Mouse (Mus musculus) CH12.LX (cell line): ENCODE results near the gene B4galnt4. TPM values are rescaled to one million over a fixed set of nuclear protein-coding genes. Genes with fewer than 3 reads are reported as not detected.

Experiments
- DNase-seq: peaks from one replicate; pipeline ENCODE4 v3.0.0-alpha.2; 2013; ENCODE audit errors: extremely low read depth
- H3K27ac ChIP-seq: 2 replicates; pipeline ENCODE4 v1.5.1; 2012; ENCODE audit warnings: low read depth, mild to moderate bottlenecking, control low read depth, moderate library complexity; ENCODE audit not compliant: insufficient read depth
- H3K27me3 ChIP-seq: replicated peaks from 2 replicates; pipeline ENCODE3; 2012; ENCODE audit warnings: inconsistent platforms
- H3K36me3 ChIP-seq, 2 experiments: replicated peaks in 1 of 2; 2 replicates each; pipeline versions ENCODE3 to v1.6.1; 2012; ENCODE audit warnings: inconsistent platforms in 1 of 2, low read length in 1 of 2, mild to moderate bottlenecking in 1 of 2, mixed read lengths in 1 of 2, moderate library complexity in 1 of 2; ENCODE audit not compliant: control insufficient read depth in 1 of 2, insufficient read depth in 1 of 2
- H3K4me1 ChIP-seq, 2 experiments: 2 replicates each; pipeline ENCODE4 v1.6.1; 2012; ENCODE audit warnings: inconsistent platforms in 1 of 2, moderate library complexity in 1 of 2; ENCODE audit not compliant: insufficient read depth in 2 of 2, control insufficient read depth in 1 of 2
- H3K4me2 ChIP-seq: 2 replicates; pipeline ENCODE4 v1.6.1; 2012; ENCODE audit warnings: low read depth, mild to moderate bottlenecking, control low read depth; ENCODE audit not compliant: poor library complexity, insufficient read depth, severe bottlenecking
- H3K4me3 ChIP-seq, 3 experiments: fragments of 150-350 bp in 1 of 3; sonication (generic) in 1 of 3; replicated peaks in 1 of 3; 2 replicates each; pipeline versions ENCODE3 to v1.5.1; 2011 to 2012; ENCODE audit warnings: low read depth in 2 of 3, low read length in 2 of 3, mild to moderate bottlenecking in 2 of 3, moderate library complexity in 2 of 3, control low read depth in 1 of 3, improper control_type of control experiment in 1 of 3, inconsistent platforms in 1 of 3, mixed read lengths in 1 of 3; ENCODE audit not compliant: poor library complexity in 1 of 3
- H3K79me2 ChIP-seq: replicated peaks from 2 replicates; pipeline ENCODE4 v1.6.1; 2012; ENCODE audit warnings: mild to moderate bottlenecking, moderate library complexity; ENCODE audit not compliant: control insufficient read depth, poor library complexity, insufficient read depth, severe bottlenecking; ENCODE audit errors: extremely low read depth
- H3K9ac ChIP-seq: 2 replicates; pipeline ENCODE4 v1.6.1; 2012; ENCODE audit warnings: low read depth, mild to moderate bottlenecking, control low read depth, moderate library complexity; ENCODE audit not compliant: insufficient read depth
- H3K9me3 ChIP-seq: replicated peaks from 2 replicates; pipeline ENCODE3; 2012; ENCODE audit warnings: low read length, inconsistent platforms, mixed read lengths
- BHLHE40 ChIP-seq: IDR thresholded peaks from 2 replicates; pipeline ENCODE4 v1.6.1; 2011; ENCODE audit warnings: mild to moderate bottlenecking, low read depth, low read length, improper control_type of control experiment
- CHD2 ChIP-seq: IDR thresholded peaks from 2 replicates; pipeline ENCODE4 v1.6.1; 2011; ENCODE audit warnings: low read length, improper control_type of control experiment
- CTCF ChIP-seq, 2 experiments: IDR thresholded peaks in 1 of 2; conservative IDR thresholded peaks in 1 of 2; 2 replicates each; pipeline ENCODE4 v1.5.1; 2011 to 2012; ENCODE audit warnings: low read depth in 2 of 2, low read length in 2 of 2, improper control_type of control experiment in 1 of 2, inconsistent platforms in 1 of 2, mild to moderate bottlenecking in 1 of 2, moderate library complexity in 1 of 2
- E2F4 ChIP-seq: IDR thresholded peaks from 2 replicates; pipeline ENCODE4 v1.6.1; 2011; ENCODE audit warnings: low read depth, low read length, improper control_type of control experiment; ENCODE audit not compliant: insufficient replicate concordance
- ELF1 ChIP-seq: IDR thresholded peaks from 2 replicates; pipeline ENCODE4 v1.6.1; 2014; ENCODE audit warnings: low read depth, mild to moderate bottlenecking, inconsistent platforms, low read length, improper control_type of control experiment
- ETS1 ChIP-seq: conservative IDR thresholded peaks from 2 replicates; pipeline ENCODE4 v1.6.1; 2012; ENCODE audit warnings: low read depth, mild to moderate bottlenecking, inconsistent platforms, low read length, improper control_type of control experiment, moderate library complexity
- HCFC1 ChIP-seq: IDR thresholded peaks from 2 replicates; pipeline ENCODE4 v1.6.1; 2012; ENCODE audit warnings: low read depth, mild to moderate bottlenecking, inconsistent platforms, low read length, improper control_type of control experiment
- IRF4 ChIP-seq: IDR thresholded peaks from 2 replicates; pipeline ENCODE4 v1.6.1; 2014; ENCODE audit warnings: low read depth, mild to moderate bottlenecking, inconsistent platforms, low read length, improper control_type of control experiment
- JUN ChIP-seq: IDR thresholded peaks from 2 replicates; pipeline ENCODE4 v1.6.1; 2011; ENCODE audit warnings: low read depth, mild to moderate bottlenecking, low read length, improper control_type of control experiment, moderate library complexity; ENCODE audit not compliant: insufficient read depth
- MAZ ChIP-seq: IDR thresholded peaks from 2 replicates; pipeline ENCODE4 v1.6.1; 2012; ENCODE audit warnings: low read depth, mild to moderate bottlenecking, inconsistent platforms, low read length, improper control_type of control experiment, moderate library complexity
- MEF2A ChIP-seq: IDR thresholded peaks from 2 replicates; pipeline ENCODE4 v1.6.1; 2014; ENCODE audit warnings: low read depth, mild to moderate bottlenecking, inconsistent platforms, low read length, improper control_type of control experiment, borderline replicate concordance
- MXI1 ChIP-seq: IDR thresholded peaks from 2 replicates; pipeline ENCODE4 v1.6.1; 2011; ENCODE audit warnings: mild to moderate bottlenecking, low read depth, low read length, improper control_type of control experiment
- MYC ChIP-seq: IDR thresholded peaks from 2 replicates; pipeline ENCODE4 v1.6.1; 2011; ENCODE audit warnings: low read depth, mild to moderate bottlenecking, improper control_type of control experiment, low read length
- NELFE ChIP-seq: IDR thresholded peaks from 2 replicates; pipeline ENCODE4 v1.6.1; 2011; ENCODE audit warnings: low read depth, low read length, improper control_type of control experiment
- NRF1 ChIP-seq: IDR thresholded peaks from 2 replicates; pipeline ENCODE4 v1.6.1; 2014; ENCODE audit warnings: low read depth, mild to moderate bottlenecking, inconsistent platforms, low read length, improper control_type of control experiment, moderate library complexity
- POLR2A ChIP-seq: IDR thresholded peaks from 2 replicates; pipeline ENCODE4 v1.6.1; 2011; ENCODE audit warnings: low read depth, mild to moderate bottlenecking, improper control_type of control experiment, low read length
- RAD21 ChIP-seq: IDR thresholded peaks from 2 replicates; pipeline ENCODE4 v1.6.1; 2011; ENCODE audit warnings: low read depth, mild to moderate bottlenecking, low read length, improper control_type of control experiment, moderate library complexity
- RCOR1 ChIP-seq: conservative IDR thresholded peaks from 2 replicates; pipeline ENCODE4 v1.6.1; 2012; ENCODE audit warnings: low read depth, mild to moderate bottlenecking, inconsistent platforms, low read length, improper control_type of control experiment
- SIN3A ChIP-seq: IDR thresholded peaks from 2 replicates; pipeline ENCODE4 v1.6.1; 2012; ENCODE audit warnings: low read length, improper control_type of control experiment, inconsistent platforms
- SMC3 ChIP-seq: IDR thresholded peaks from 2 replicates; pipeline ENCODE4 v1.6.1; 2011; ENCODE audit warnings: low read depth, low read length, improper control_type of control experiment
- TBP ChIP-seq: conservative IDR thresholded peaks from 2 replicates; pipeline ENCODE4 v1.6.1; 2011; ENCODE audit warnings: low read depth, low read length, improper control_type of control experiment
- TCF12 ChIP-seq: IDR thresholded peaks from 2 replicates; pipeline ENCODE4 v1.6.1; 2014; ENCODE audit warnings: low read depth, mild to moderate bottlenecking, inconsistent platforms, low read length, improper control_type of control experiment
- USF2 ChIP-seq: conservative IDR thresholded peaks from 2 replicates; pipeline ENCODE4 v1.6.1; 2011; ENCODE audit warnings: low read depth, low read length, improper control_type of control experiment
- ZC3H11A ChIP-seq: IDR thresholded peaks from 2 replicates; pipeline ENCODE4 v1.6.1; 2012; ENCODE audit warnings: low read depth, mild to moderate bottlenecking, inconsistent platforms, low read length, improper control_type of control experiment
- ZMIZ1 ChIP-seq: IDR thresholded peaks from 2 replicates; pipeline ENCODE4 v1.6.1; 2012; ENCODE audit warnings: low read depth, mild to moderate bottlenecking, inconsistent platforms, low read length, improper control_type of control experiment
- ZNF384 ChIP-seq: IDR thresholded peaks from 2 replicates; pipeline ENCODE4 v1.6.1; 2012; ENCODE audit warnings: low read depth, low read length, improper control_type of control experiment, inconsistent platforms
- dilution Hi-C: fragments of 300-500 bp; cut with MboI; formaldehyde crosslinking; loops from 2 replicates; pipeline ENCODE4 v1.14.3; 2020; ENCODE audit warnings: low sequenced_read_pairs; ENCODE audit not compliant: extremely low pct_unique_long_range_greater_than_20kb, extremely low pct_ligation_motif_present
- in situ Hi-C: fragments of 300-500 bp; cut with MboI; formaldehyde crosslinking; loops from 3 replicates; pipeline ENCODE4 v1.14.3; 2019; ENCODE audit warnings: low sequenced_read_pairs, low pct_ligation_motif_present, low pct_unique_long_range_greater_than_20kb, mixed read lengths
- polyA plus RNA-seq: library from polyadenylated mRNA; unstranded; fragments of >175 nt; gene quantifications from 2 replicates; pipeline ENCODE4 v1.2.1, GENCODE M21; 2012; ENCODE audit warnings: low read depth; ENCODE audit not compliant: insufficient read length
- total RNA-seq, 2 experiments: library from RNA; depleted of rRNA; stranded (reverse); fragments of 300-350 nt in 1 of 2; fragments of >200 nt in 1 of 2; gene quantifications; 2 replicates each; pipeline ENCODE4 v1.2.3; 2012 to 2014

The B4galnt4 gene
- total and polyA plus RNA-seq, 3 experiments, result 0.91 to 13.1 (median 2.9) TPM

GRCm38 (mm10) chr7:141047581-141048225 lies 13.2 kb upstream of the B4galnt4 start:
- dilution Hi-C loops, result no loop called here
- TF ChIP-seq CHD2 (peak; percentile 30; the same call in 1 of the 2 replicates), NRF1 (no peak), MEF2A (no peak), HCFC1 (0 out of 2 replicates have a peak, but pooled peaks have one; percentile 2), SIN3A (0 out of 2 replicates have a peak, but pooled peaks have one; percentile 11)
- TF ChIP-seq, all 38 proteins: peak for 3
- peaks cover 6% of the 10 kb centered on the region for H3K27me3 ChIP-seq
- peak overlapping the region; percentile 97 for H3K4me2 ChIP-seq
- H3K4me3 ChIP-seq, result peak overlapping the region in 2 of 3 experiments; percentile 36 to 39
- no peaks in the 10 kb centered on the region for H3K36me3 ChIP-seq
- peaks cover 8 to 29% of the 10 kb centered on the region in 2 experiments for H3K4me1 ChIP-seq
- H3K79me2 ChIP-seq, result no peaks in the 10 kb centered on the region
- in situ Hi-C loops, result loop anchor here (5.0 kb wide), 1 partner anchor 35 kb away; the partner anchor contains the start of gene Ifitm3
- H3K9me3 ChIP-seq, result peaks cover 4% of the 10 kb centered on the region
- peak overlapping the region; percentile 45 for H3K9ac ChIP-seq
- H3K27ac ChIP-seq, result peak overlapping the region; percentile 26; the same call in 1 of the 2 replicates
- DNase-seq, result no peak

- Histone ChIP-seq H3K79me2 (no peaks in the 10 kb centered on the region), H3K9me3 (peaks cover 4% of the 10 kb centered on the region), H3K27ac (0 out of 2 replicates have a peak overlapping the region, but pooled peaks have one; percentile 11), H3K27me3 (peaks cover 6% of the 10 kb centered on the region), H3K4me1 (peaks cover 8 to 23% of the 10 kb centered on the region in 2 experiments), H3K36me3 (no peaks in the 10 kb centered on the region), H3K4me3 (peak overlapping the region in 2 of 3 experiments; percentile 36 to 39), H3K9ac (peak overlapping the region; percentile 45), H3K4me2 (peak overlapping the region; percentile 97)
- DNase-seq, result peak; percentile 95
- TF ChIP-seq TCF12, result 0 out of 2 replicates have a peak, but pooled peaks have one; percentile 18
- peak; percentile 89 for TF ChIP-seq MAZ
- TF ChIP-seq TBP, result no peak
- peak; percentile 18; the same call in 1 of the 2 replicates for TF ChIP-seq ZNF384
- TF ChIP-seq MYC, result 0 out of 2 replicates have a peak, but pooled peaks have one; percentile 7
- TF ChIP-seq NELFE, result 0 out of 2 replicates have a peak, but pooled peaks have one; percentile 40
- peak; percentile 35 to 99; a peak in 3 of 4 replicates for TF ChIP-seq CTCF (conservative IDR thresholded peaks at IDR 0.05 in 1 of 2, IDR thresholded peaks at IDR 0.05 in 1 of 2; ENCODE audit: low read depth in 2 of 2, low read length in 2 of 2)
- peak; percentile 63 for TF ChIP-seq IRF4
- peak; percentile 43; the same call in 1 of the 2 replicates for TF ChIP-seq ELF1
- peak; percentile 23; the same call in 1 of the 2 replicates for TF ChIP-seq BHLHE40
- TF ChIP-seq ZMIZ1, result no peak
- 0 out of 2 replicates have a peak, but pooled peaks have one; percentile 27 for TF ChIP-seq MEF2A
- TF ChIP-seq RAD21, result peak; percentile 97
- peak; percentile 76; the same call in 1 of the 2 replicates for TF ChIP-seq E2F4
- TF ChIP-seq RCOR1, result 0 out of 2 replicates have a peak, but pooled peaks have one; percentile 25
- TF ChIP-seq CHD2, result 0 out of 2 replicates have a peak, but pooled peaks have one; percentile 16
- no peak for TF ChIP-seq JUN
- TF ChIP-seq MXI1, result peak; percentile 67
- peak; percentile 99 for TF ChIP-seq ZC3H11A
- TF ChIP-seq USF2, result no peak
- no peak for TF ChIP-seq POLR2A
- peak; percentile 22; the same call in 1 of the 2 replicates for TF ChIP-seq HCFC1
- TF ChIP-seq ETS1, result no peak
- TF ChIP-seq SMC3, result peak; percentile 99
- dilution Hi-C loops (no loop called here), in situ Hi-C loops (loop anchor here (5.0 kb wide), 1 partner anchor 36 kb away; the partner anchor contains the start of gene Ifitm3)
Observed at GRCm38 (mm10) chr7:141048226-141049218, 12.4 kb upstream of the B4galnt4 start.
